Mouse (Mus musculus): ENCODE measurements around the gene Sctr.

The Sctr gene

GRCm38 (mm10) chr1:120069120-120069519, 62.4 kb downstream of the Sctr start:
- no peak for DNase-seq (ENCODE audit: extremely low spot score, low spot score)

- no peak for DNase-seq (ENCODE audit: extremely low spot score, low spot score)
These were observed 63.5 kb downstream of the Sctr start for GRCm38 (mm10) chr1:120070168-120070567.

- DNase-seq (ENCODE audit: extremely low spot score, low spot score): no peak
These were observed 64.4 kb downstream of the Sctr start for GRCm38 (mm10) chr1:120071133-120071532.

GRCm38 (mm10) chr1:120072900-120073299, 66.2 kb downstream of the Sctr start:
- DNase-seq (ENCODE audit: extremely low spot score, low spot score): peak; percentile 39

GRCm38 (mm10) chr1:120073519-120074306, 67.0 kb downstream of the Sctr start, which contains the start of gene Tmem37:
Gene Tmem37 (minus strand): TSS chr1:120074074.
- DNase-seq (ENCODE audit: extremely low spot score, low spot score): peak; percentile 84

DNA sequence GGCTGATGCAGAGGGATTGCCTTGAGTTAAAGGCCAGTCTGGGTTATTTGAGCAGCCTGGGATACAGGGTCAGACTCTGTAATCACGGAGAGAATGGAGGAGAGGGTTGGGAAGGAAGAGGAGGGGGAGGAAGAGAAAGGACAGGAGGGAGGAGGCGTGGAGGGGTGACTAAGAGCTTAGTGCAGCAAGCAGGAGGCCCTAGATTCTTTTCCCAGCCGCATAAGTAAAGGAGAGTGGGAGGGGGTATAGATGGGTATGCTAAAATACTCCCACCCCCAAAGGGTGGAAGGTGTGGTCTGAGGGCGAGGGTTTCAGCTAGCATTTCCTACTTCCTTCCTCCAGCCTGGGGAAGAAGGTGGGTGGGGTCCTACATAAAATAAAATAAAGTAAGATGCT, 67.6 kb downstream of the Sctr start:
- no peak for DNase-seq (ENCODE audit: extremely low spot score, low spot score)

GRCm38 (mm10) chr1:120074931-120075330, 68.2 kb downstream of the Sctr start:
- no peak for DNase-seq (ENCODE audit: extremely low spot score, low spot score)

DNA sequence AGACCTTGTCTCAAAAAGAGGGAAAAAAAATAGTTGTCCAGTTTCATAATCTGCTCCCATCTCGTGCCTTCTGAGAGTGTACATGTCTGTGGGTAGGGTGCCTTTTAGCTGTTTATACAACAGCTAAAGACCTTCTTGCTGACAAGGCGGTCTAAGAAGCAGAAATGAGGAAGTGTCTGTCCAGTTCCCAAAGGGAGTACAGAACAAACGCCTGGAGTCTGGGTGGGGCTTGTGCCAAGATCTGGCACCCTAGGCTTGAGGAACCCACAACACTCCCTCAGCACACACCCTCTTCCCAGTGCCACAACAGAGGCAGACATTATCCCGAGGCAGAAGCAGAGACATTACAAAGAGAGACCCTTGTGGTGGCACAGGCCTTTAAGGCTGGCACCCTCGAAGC, 68.8 kb downstream of the Sctr start:
- no peak for DNase-seq (ENCODE audit: extremely low spot score, low spot score)

DNA sequence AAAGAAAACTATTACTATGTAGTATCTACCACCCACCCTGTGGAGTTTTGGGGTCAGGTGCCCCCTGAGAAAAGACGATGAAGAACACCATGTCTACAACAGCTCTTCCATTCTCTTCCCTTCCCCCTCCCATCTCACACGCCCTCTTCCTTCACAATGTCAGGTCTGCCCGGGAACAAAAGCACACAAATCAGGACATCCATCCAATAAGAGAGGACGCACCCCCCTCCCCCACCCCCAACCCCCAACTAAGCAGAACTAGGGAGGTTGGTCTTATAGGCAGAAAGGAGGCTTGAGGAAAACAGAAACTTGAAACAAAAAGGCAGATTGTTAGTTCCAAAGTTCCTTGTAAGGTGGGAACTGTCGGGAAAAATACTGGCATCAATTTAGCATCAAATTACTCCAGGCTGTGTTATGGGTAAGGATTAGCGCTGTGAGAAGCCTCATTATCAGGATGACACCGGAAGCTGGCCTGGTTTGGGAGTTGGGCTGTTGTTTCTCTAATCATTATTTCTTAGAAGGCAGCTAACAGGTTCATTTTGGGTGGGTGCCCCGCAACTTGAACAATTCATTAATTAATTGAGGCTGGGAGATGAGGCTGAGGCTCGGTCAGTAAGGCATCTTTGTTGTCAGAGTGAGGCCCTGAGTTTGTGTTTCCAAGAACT, 71.2 kb downstream of the Sctr start:
- no peak for DNase-seq (ENCODE audit: extremely low spot score, low spot score)

DNA sequence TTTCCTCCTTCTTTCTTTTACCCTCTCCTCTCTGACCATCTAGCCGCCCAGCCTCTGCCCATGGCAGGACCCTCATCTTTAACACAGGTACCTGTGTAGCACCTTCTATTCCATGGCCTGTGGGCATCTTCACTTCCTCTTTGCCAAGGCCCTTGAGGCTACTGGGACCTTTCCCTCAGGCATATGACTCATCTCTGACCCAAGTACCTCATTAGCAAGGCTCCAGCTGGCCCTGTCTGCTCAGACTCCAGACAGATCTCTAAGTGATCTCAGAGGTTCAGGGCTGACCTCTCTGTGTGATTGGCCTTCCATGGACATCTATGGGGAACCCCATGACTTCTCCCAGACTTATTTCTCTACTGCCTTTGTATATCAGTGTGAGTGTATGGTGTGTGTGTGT, 73.9 kb downstream of the Sctr start:
- DNase-seq (ENCODE audit: extremely low spot score, low spot score): no peak

DNA sequence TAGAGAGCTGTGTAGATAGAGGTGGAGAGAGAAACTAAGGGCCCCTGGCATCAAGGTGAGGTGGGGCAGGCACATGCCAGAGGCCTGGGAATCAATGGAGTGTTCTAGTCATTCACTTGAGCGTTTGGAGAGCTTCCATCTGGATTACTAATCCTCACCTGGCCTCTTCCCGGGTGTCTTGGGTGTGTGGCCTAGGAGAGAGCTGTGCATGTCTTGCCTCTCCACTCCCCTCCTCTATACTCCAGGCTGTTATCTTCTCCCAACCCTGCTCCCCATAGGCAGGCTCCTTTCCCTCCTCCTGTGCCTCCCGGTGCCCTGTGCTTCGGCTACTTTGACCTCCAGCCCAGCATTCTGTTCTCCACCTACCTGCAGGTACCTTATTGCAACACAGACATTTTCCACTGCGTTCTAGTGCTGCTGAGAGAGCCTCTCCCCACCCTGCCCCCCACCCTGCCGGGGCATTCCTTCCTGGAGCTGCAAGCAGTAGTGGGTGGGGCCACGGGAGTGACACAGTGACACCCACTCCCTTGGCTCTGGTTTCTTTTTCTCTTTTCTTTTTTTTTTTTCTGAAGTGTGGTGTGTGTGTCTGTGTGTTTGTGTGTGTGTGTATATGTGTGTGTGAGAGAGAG, 76.4 kb downstream of the Sctr start:
- no peak for DNase-seq (ENCODE audit: extremely low spot score, low spot score)

GRCm38 (mm10) chr1:120083921-120084517, 77.3 kb downstream of the Sctr start:
- no peak for DNase-seq (ENCODE audit: extremely low spot score, low spot score)

GRCm38 (mm10) chr1:120085696-120086095, 79.0 kb downstream of the Sctr start:
- DNase-seq (ENCODE audit: extremely low spot score, low spot score): no peak

GRCm38 (mm10) chr1:120086644-120087043, 80.0 kb downstream of the Sctr start:
- DNase-seq (ENCODE audit: extremely low spot score, low spot score): no peak

DNA sequence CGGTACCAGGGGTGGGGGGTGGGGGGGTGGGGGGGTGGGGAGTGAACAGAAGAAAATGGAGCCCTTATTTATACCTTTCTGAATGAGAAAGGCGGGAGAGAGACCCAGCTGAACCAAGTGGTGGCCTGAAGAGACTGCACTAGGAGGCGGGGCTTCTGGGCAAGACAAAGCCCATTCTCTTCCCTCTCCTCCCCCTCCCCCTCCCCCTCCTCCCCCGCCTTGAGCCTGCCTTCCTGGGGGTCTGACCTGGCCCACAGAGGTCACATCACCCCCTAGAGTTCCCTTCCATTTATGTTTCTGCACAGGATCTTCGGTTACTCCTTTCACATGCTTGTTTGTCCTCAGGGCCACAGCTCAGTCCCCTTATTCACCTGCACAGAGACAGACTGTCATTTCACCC, 82.5 kb downstream of the Sctr start:
- no peak for DNase-seq (ENCODE audit: extremely low spot score, low spot score)

GRCm38 (mm10) chr1:120090880-120091570, 84.3 kb downstream of the Sctr start:
- no peak for DNase-seq (ENCODE audit: extremely low spot score, low spot score)

- DNase-seq (ENCODE audit: extremely low spot score, low spot score): peak; percentile 86
These were observed 86.9 kb downstream of the Sctr start for GRCm38 (mm10) chr1:120093482-120094134.

DNA sequence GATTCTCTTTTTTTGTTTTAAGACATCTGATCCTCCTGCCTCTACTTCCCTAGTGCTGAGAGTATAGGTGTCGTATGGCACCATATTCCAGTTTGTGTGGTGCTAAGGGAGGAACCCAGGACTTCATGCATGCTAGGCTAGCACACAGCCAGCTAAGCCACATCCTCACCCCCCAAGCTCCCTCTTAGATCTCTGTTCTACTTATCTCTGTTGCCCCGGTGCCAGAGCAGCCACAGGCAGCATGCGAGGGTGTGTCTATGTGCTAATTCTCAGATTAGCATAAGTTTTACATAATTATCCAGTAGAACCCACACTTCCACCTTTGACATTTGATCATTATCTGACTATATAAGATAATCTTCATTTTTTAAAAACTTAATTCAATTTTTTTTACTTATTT, 88.2 kb downstream of the Sctr start:
- no peak for DNase-seq (ENCODE audit: extremely low spot score, low spot score)

GRCm38 (mm10) chr1:120098327-120098726, 91.6 kb downstream of the Sctr start:
- peak; percentile 55 for DNase-seq (ENCODE audit: extremely low spot score, low spot score)

DNA sequence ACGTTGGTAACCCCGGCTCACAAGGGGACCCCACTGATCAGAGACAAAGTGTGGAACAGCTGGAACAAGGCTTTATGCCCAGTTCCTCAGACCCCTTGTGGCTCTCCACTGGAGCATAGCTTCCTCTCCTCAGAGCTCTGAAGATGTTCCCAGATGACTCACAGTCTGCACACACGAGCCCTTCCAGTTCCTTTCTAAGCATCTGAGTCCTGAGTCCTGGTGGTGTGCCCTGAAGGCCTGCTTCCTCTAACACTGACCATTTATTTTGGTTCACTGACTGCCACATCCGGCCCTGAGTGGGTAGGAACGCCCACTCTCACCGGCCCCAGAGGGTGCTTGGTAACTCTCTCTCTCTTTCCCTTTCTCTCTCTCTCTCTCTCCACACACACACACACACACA, 92.8 kb downstream of the Sctr start:
- no peak for DNase-seq (ENCODE audit: extremely low spot score, low spot score)

All from neural tube, embryonic 10.5 days (tissue).